Mouse (Mus musculus) midbrain, embryonic 10.5 days (tissue): ENCODE results near the gene Mtf1. TPM values are rescaled to one million over a fixed set of nuclear protein-coding genes. Genes with fewer than 3 reads are reported as not detected.
A peak's percentile ranks its signal among the peaks of the same experiment; 100 is the strongest.

ENCODE experiments used
- DNase-seq: peaks from one replicate; pipeline ENCODE4 v3.0.0-alpha.2; 2017; ENCODE audit warnings: low spot score
- H3K27ac ChIP-seq: fragments of 300-500 bp; sonication (generic); replicated peaks from 2 replicates; pipeline ENCODE4 v1.5.1; 2016; ENCODE audit warnings: mild to moderate bottlenecking
- H3K27me3 ChIP-seq: fragments of 300-500 bp; sonication (generic); 2 replicates; pipeline ENCODE4 v1.6.1; 2016; ENCODE audit warnings: low read depth, mild to moderate bottlenecking; ENCODE audit not compliant: poor library complexity, severe bottlenecking
- H3K36me3 ChIP-seq: fragments of 300-500 bp; sonication (generic); 2 replicates; pipeline ENCODE4 v1.6.1; 2016; ENCODE audit warnings: mild to moderate bottlenecking, moderate library complexity
- H3K4me1 ChIP-seq: fragments of 300-500 bp; sonication (generic); 2 replicates; pipeline ENCODE4 v1.6.1; 2016
- H3K4me3 ChIP-seq: fragments of 300-500 bp; sonication (generic); 2 replicates; pipeline ENCODE4 v1.5.1; 2016; ENCODE audit warnings: mild to moderate bottlenecking, moderate library complexity
- H3K9me3 ChIP-seq: fragments of 300-500 bp; sonication (generic); replicated peaks from 2 replicates; pipeline ENCODE4 v1.6.1; 2016; ENCODE audit warnings: mild to moderate bottlenecking
- WGBS: fragments of 180-500 bp; shearing (Covaris S2); methylation state at CpG from one replicate; pipeline ENCODE4 v1.1.7; 2016; 5-methylcytosine and 5-hydroxymethylcytosine counted together
- polyA plus RNA-seq: library from polyadenylated mRNA; unstranded; fragments of >200 nt; fragmentation: Nextera tagmentation; extraction: Ambion mirVana; gene quantifications from 2 replicates; pipeline ENCODE4 v1.2.1, GENCODE M21; 2016

The Mtf1 gene
- polyA plus RNA-seq, 1 experiment from 2014 or later = 21.5 TPM

DNA sequence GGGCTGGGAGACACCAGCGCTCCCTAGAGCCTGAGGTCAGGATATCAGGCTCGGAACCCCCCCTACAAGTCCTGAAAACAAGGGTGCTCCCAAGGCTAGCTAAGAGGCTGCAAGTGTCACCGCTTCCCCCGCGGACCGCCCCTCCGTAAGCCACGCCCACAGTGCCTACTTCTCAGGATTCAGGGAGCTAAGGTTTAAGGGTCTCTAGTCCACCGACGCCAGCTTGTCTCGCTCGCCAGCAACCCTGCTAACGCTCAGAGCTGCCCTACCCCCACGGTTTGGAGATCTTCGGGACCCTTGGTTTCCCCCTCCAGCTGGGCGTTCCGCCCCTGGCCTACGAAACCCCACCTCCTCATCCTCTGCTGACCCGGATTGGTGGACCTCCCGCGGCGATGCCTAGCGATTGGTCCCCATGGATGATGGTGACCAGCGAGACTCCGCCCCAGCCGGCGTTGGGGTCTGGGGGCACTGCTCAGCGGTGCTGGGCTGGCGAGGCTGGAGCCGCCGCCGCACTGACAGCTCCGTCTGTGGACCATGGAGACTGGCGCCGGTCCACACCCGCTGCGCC, 79.5 kb downstream of the Mtf1 start:
- H3K4me1 ChIP-seq = peaks cover 56% of the 10 kb centered on the region
- peak overlapping the region; percentile 65 for H3K4me3 ChIP-seq
- peaks cover 4% of the 10 kb centered on the region; the same call in 1 of the 2 replicates for H3K36me3 ChIP-seq
- peaks cover 7% of the 10 kb centered on the region for H3K9me3 ChIP-seq
- peak; percentile 96 for DNase-seq
- H3K27ac ChIP-seq = peak overlapping the region; percentile 80
- H3K27me3 ChIP-seq = peaks cover 69% of the 10 kb centered on the region
- under 1% methylated on average over 37 of the region's 37 CpGs for WGBS

- Histone ChIP-seq H3K36me3 (peaks cover 4% of the 10 kb centered on the region; the same call in 1 of the 2 replicates), H3K27ac (peak overlapping the region; percentile 80), H3K4me3 (peak overlapping the region; percentile 65), H3K9me3 (peaks cover 7% of the 10 kb centered on the region), H3K27me3 (peaks cover 75% of the 10 kb centered on the region), H3K4me1 (peaks cover 60% of the 10 kb centered on the region)
- under 1% methylated on average over 37 of the region's 37 CpGs for WGBS
- peak; percentile 65 for DNase-seq
These were observed 80.3 kb downstream of the Mtf1 start for GRCm38 (mm10) chr4:124882151-124882729.

- H3K27me3 ChIP-seq = peaks cover 85% of the 10 kb centered on the region
These were observed 86.8 kb downstream of the Mtf1 start for GRCm38 (mm10) chr4:124888702-124889101.

DNA sequence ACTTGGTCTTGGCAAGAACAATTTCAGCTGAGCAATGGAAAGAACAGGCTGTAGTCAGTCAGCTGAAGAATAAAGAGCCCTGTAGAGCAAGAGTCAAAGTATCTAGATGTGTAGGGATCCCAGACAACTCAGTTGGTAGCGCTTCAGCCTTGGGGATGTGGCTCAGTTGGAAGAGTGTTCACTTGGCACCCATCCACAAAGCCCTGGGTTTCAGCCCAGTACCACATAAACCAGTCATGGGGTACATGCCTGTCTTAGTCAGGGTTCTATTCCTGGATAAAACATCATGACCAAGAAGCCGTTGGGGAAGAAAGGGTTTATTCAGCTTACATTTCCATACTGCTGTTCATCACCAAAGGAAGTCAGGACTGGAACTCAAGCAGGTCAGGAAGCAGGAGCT, 88.0 kb downstream of the Mtf1 start:
- 93% methylated on average over 2 of the region's 2 CpGs for WGBS
- Histone ChIP-seq H3K27me3 (peaks cover 88% of the 10 kb centered on the region), H3K27ac (no peak overlapping the region), H3K4me3 (no peak overlapping the region), H3K9me3 (no peaks in the 10 kb centered on the region), H3K4me1 (peaks cover 37% of the 10 kb centered on the region), H3K36me3 (peaks cover 4% of the 10 kb centered on the region; the same call in 1 of the 2 replicates)
- no peak for DNase-seq

More at GRCm38 (mm10) chr4:124888702-124889101, 86.8 kb downstream of the Mtf1 start:
- Histone ChIP-seq H3K4me3 (no peak overlapping the region), H3K36me3 (peaks cover 4% of the 10 kb centered on the region; the same call in 1 of the 2 replicates), H3K4me1 (peaks cover 32% of the 10 kb centered on the region), H3K9me3 (no peaks in the 10 kb centered on the region), H3K27ac (no peak overlapping the region)
- 69% methylated on average over 7 of the region's 7 CpGs for WGBS
- DNase-seq = no peak

DNA sequence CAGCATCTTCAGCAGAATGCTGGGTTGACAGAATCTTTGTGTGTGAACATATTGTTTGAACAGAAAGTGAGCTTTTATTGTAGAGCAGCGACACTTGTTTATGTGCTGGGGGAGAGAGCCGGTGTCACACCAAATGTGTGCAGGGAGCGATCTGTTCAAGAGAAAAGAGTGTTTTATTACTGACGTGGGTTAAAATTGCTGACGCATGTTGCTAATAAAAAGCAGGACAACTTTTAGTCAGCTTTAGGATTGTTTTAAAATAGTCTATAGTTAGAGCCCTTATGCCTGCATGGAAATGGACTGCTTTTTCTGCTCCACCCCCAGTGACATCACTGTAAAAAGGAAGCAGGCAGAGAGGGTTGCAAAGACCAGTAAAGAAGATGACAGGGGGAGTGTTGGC, 88.9 kb downstream of the Mtf1 start:
- H3K9me3 ChIP-seq = no peaks in the 10 kb centered on the region
- peaks cover 3% of the 10 kb centered on the region; the same call in 1 of the 2 replicates for H3K36me3 ChIP-seq
- no peak overlapping the region for H3K27ac ChIP-seq
- H3K4me3 ChIP-seq = no peak overlapping the region
- H3K4me1 ChIP-seq = peaks cover 39% of the 10 kb centered on the region
- H3K27me3 ChIP-seq = peaks cover 90% of the 10 kb centered on the region
- WGBS = 80% methylated on average over 5 of the region's 5 CpGs
- no peak for DNase-seq

DNA sequence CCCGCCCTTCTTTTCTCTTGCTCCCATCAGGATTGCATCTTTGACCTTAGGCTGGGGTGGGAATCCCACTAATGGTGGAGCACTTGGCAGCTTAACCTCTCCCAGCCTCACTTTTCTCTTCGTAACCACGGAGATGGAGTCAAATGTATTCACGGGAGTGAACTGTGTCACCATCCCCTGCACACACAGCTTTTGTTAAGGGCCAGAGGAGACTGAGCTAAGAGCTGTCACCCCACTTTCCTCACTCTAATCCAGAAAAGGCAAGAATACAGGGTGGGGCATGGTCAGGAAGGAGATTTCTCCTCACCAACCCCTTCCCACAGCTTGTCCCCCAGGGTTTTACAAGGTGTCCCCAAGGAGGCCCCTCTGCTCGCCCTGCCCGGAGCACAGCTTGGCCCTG, 91.9 kb downstream of the Mtf1 start:
- H3K4me3 ChIP-seq = peak overlapping the region; percentile 66; the same call in 1 of the 2 replicates
- no peaks in the 10 kb centered on the region for H3K9me3 ChIP-seq
- no peak for DNase-seq
- peak overlapping the region; percentile 80 for H3K27ac ChIP-seq
- peaks cover 83% of the 10 kb centered on the region for H3K27me3 ChIP-seq
- peaks cover 40% of the 10 kb centered on the region for H3K4me1 ChIP-seq
- WGBS = 23% methylated on average over 6 of the region's 6 CpGs
- no peaks in the 10 kb centered on the region for H3K36me3 ChIP-seq

GRCm38 (mm10) chr4:124894508-124895428, 92.9 kb downstream of the Mtf1 start:
- Histone ChIP-seq H3K27ac (peak overlapping the region; percentile 80), H3K27me3 (peaks cover 83% of the 10 kb centered on the region), H3K9me3 (no peaks in the 10 kb centered on the region), H3K36me3 (no peaks in the 10 kb centered on the region), H3K4me1 (peaks cover 50% of the 10 kb centered on the region), H3K4me3 (peak overlapping the region; percentile 66)
- WGBS = 1% methylated on average over 83 of the region's 83 CpGs
- peak; percentile 53 for DNase-seq

DNA sequence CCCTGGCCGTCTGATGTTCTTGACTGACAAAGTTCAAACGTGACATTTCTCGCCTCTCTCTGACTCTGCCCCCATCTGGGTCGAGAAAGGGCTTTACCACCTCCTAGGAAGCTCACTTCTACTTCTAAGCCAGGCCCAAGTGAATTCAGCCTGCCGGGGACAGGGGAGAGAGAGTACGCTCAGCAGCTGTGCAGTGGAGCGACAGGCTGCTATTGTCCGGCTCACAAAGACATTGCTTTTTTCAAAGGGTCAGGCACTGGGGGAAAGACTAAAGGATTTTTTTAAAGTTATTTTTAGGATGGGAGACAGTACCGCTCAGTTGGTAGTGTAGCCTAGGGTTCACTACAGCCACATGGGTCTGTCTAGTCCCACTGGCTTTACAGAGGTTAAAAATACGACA, 96.5 kb downstream of the Mtf1 start:
- peaks cover 69% of the 10 kb centered on the region for H3K4me1 ChIP-seq
- 16% methylated on average over 10 of the region's 10 CpGs for WGBS
- peak; percentile 71 for DNase-seq
- H3K27me3 ChIP-seq = peaks cover 64% of the 10 kb centered on the region
- peaks cover 5% of the 10 kb centered on the region; the same call in 1 of the 2 replicates for H3K36me3 ChIP-seq
- peak overlapping the region; percentile 82 for H3K27ac ChIP-seq
- peak overlapping the region; percentile 5; the same call in 1 of the 2 replicates for H3K4me3 ChIP-seq
- no peaks in the 10 kb centered on the region for H3K9me3 ChIP-seq

Other genes starting within 250 kb of the Mtf1 start
- gene 3100002H09Rik, start 191.3 kb upstream of the Mtf1 start, polyA plus RNA-seq = 0.73 and 1.9 TPM in 2 replicates
- 13.8 and 18.2 TPM in 2 replicates for gene Pou3f1, start 145.3 kb upstream of the Mtf1 start, polyA plus RNA-seq
- gene Utp11, start 108.5 kb upstream of the Mtf1 start, polyA plus RNA-seq = 63.6 and 68.0 TPM in 2 replicates
- 4.6 and 5.8 TPM in 2 replicates for gene Fhl3, start 101.4 kb upstream of the Mtf1 start, polyA plus RNA-seq
- gene Sf3a3, start 87.3 kb upstream of the Mtf1 start, polyA plus RNA-seq = 247 and 256 TPM in 2 replicates
- gene Inpp5b, start 60.3 kb upstream of the Mtf1 start, polyA plus RNA-seq = 25.7 and 26.1 TPM in 2 replicates
- gene Yrdc, start 48.6 kb downstream of the Mtf1 start, polyA plus RNA-seq = 40.0 and 44.0 TPM in 2 replicates
- 51.5 and 52.2 TPM in 2 replicates for gene 1110065P20Rik, start 49.1 kb downstream of the Mtf1 start, polyA plus RNA-seq
- gene Maneal, start 60.1 kb downstream of the Mtf1 start, polyA plus RNA-seq = 4.2 and 4.8 TPM in 2 replicates
- gene Epha10, start 78.8 kb downstream of the Mtf1 start, polyA plus RNA-seq = 5.1 and 7.9 TPM in 2 replicates
- 17.4 and 18.9 TPM in 2 replicates for gene 9930104L06Rik, start 134.9 kb downstream of the Mtf1 start, polyA plus RNA-seq
- gene Cdca8, start 137.2 kb downstream of the Mtf1 start, polyA plus RNA-seq = 271 and 298 TPM in 2 replicates
- gene Rspo1, start 184.3 kb downstream of the Mtf1 start, polyA plus RNA-seq = 11.0 and 16.4 TPM in 2 replicates
- gene Gnl2, start 214.5 kb downstream of the Mtf1 start, polyA plus RNA-seq = 92.1 TPM in 2 replicates